Mouse (Mus musculus) bone marrow, adult 2 months (tissue): ENCODE measurements around the gene Paqr7.

Experiments used
- CTCF ChIP-seq: fragments of 200-500 bp; IDR thresholded peaks from 2 replicates; pipeline ENCODE4 v1.5.1; 2011; ENCODE audit warnings: low read length, control low read depth; ENCODE audit not compliant: control insufficient read depth, insufficient read depth
- POLR2A ChIP-seq: fragments of 200-500 bp; IDR thresholded peaks from 2 replicates; pipeline ENCODE4 v1.6.1; 2011; ENCODE audit warnings: low read depth, mild to moderate bottlenecking, control low read depth, low read length, borderline replicate concordance; ENCODE audit not compliant: control insufficient read depth

- TF ChIP-seq POLR2A (no peak), CTCF (no peak)
Observed at GRCm38 (mm10) chr4:134469341-134469796, 27.1 kb upstream of the Paqr7 start.
